Mouse (Mus musculus): ENCODE results near the gene Gm9970. TPM values are rescaled to one million over a fixed set of nuclear protein-coding genes. Genes with fewer than 3 reads are reported as not detected.

The Gm9970 gene
- polyA plus RNA-seq, 1 experiment from 2014 or later: 0.40 TPM

DNA sequence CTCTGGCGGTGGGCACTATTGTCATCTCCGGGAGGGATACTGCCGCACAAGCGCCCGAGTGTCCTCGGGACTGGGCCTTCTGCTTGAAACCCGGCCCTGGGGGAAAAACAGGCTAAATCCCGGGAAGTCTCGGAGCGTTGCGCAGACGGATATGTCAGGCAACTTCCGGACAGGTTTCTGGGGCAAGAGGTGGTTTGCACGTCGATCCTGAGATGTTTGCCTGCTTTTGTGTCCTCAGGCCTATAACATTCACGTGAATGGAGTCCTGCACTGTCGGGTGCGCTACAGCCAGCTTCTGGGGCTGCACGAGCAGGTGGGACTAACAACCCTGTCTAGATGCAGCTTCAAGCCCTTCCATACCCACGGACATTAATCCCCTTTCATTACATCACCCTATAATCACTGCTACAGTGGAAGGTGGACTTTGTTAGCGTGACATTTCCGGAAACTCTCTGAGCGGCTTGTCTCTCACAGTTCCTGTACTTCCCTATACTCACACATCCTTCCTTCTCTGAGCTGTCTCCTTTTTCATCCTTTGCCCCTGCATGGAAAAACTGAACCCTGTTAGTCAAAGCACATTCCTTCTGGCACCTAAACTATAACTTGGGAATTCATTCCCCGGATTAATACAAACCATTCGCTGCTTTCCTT, 47.3 kb downstream of the Gm9970 start:
- H3K9ac ChIP-seq: peak overlapping the region; percentile 86
- H3K4me2 ChIP-seq: peak overlapping the region; percentile 63
- peak overlapping the region; percentile 90 for H3K27ac ChIP-seq
- 10% methylated on average over 25 of the region's 25 CpGs for WGBS
- no peaks in the 10 kb centered on the region for H3K9me3 ChIP-seq
- H3K4me3 ChIP-seq: peak overlapping the region; percentile 90
- H3K27me3 ChIP-seq: no peaks in the 10 kb centered on the region
- ATAC-seq (ENCODE audit: borderline replicate concordance, extremely low read depth, low FRiP score, low TSS enrichment): 0 out of 2 replicates have a peak, but pooled peaks have one; percentile 1
- peaks cover 19% of the 10 kb centered on the region for H3K4me1 ChIP-seq
- peaks cover 67% of the 10 kb centered on the region for H3K36me3 ChIP-seq

DNA sequence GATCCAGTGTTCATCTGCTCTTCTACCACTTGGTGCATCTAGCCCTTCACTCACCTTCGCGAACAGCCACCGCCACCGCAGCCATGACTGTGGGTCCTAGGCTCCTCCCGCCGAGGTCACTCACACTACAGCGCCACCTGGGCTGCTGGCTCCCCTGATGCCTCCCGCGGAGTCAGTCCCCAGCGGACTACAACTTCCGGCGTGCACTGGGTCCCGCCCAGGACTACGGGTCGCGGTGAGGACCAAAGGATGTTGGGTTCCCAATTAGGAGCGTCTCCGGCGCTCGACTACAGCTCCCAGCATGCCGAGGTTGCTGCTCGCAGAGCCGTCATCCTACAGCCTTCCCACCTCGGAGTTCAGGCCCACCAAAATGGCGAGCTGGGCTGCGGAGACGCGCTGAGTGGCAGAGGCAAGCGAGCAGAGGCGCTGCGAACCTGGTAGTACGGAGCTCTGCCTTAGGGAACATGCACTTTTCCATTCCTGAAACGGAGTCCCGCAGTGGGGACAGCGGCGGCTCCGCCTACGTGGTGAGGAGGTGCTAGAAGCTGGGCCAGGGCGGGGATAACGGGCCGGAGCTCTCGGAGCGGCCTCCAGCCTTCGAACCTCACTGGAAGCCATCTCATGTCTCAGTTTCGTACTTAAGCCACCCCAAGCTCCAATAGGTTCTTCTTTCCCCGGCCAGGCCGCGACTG, 47.9 kb downstream of the Gm9970 start, which contains the start of the genes Snx17 and Eif2b4:
TSS of gene Snx17 (plus strand) at position 289 of the 692 bp plus-strand sequence.
TSS of gene Eif2b4 (minus strand) at position 492 of the 692 bp plus-strand sequence.
- Histone ChIP-seq H3K36me3 (peaks cover 67% of the 10 kb centered on the region), H3K9me3 (no peaks in the 10 kb centered on the region), H3K4me3 (peak within 1 kb of the TSS; percentile 90), H3K4me2 (peak within 1 kb of the TSS; percentile 63), H3K4me1 (peaks cover 19% of the 10 kb centered on the region), H3K27ac (peak within 1 kb of the TSS; percentile 90), H3K9ac (peak within 1 kb of the TSS; percentile 86), H3K27me3 (no peaks in the 10 kb centered on the region)
- under 1% methylated on average over 48 of the region's 48 CpGs for WGBS
- ATAC-seq (ENCODE audit: borderline replicate concordance, extremely low read depth, low FRiP score, low TSS enrichment): peak; percentile 98

DNA sequence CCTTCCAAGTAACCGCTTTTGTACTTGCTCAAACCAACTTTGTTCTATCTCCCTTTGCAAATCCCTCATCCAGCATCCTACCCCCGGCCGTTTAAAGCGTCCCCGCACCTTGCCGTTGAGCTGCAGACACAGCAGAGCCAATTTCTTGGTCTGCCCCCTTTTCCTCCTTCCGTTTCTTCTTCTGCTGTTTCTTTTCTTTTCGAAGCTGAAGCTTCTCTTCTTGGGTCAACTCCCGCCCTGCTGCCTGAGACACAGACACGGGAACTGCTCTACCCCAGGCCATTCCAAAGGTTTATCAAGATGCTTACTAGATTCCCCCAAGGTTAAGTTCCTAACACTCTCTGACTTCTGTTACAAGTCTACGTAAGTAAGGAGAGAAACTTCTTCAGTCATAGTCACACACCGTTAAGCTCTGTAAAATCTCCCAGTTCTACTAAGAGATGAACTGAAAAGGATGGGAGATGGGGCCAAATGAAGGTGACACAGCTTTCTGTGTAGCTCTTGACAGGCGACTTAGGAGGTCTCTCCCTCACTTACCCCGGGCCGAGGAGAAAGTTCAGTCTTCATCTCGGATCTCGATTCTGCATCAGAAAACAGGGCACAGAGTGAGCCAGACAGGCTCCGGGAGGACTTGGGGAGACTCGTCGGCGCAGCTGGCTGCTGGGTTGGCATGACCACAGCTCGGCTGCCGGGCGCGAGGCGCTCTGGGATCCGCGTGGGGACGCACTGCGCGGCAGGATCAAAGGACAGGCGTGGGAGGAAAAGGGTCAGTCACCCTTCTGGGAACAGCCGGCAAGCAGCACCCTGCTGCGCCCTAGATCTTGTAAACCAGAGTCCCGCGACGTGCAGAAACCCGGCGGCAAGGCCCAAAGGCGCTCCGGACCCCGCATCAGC, 48.7 kb downstream of the Gm9970 start:
- H3K36me3 ChIP-seq: peaks cover 67% of the 10 kb centered on the region
- peak overlapping the region; percentile 90 for H3K4me3 ChIP-seq
- peak; percentile 59; the same call in 1 of the 2 replicates for ATAC-seq (ENCODE audit: borderline replicate concordance, extremely low read depth, low FRiP score, low TSS enrichment)
- H3K9me3 ChIP-seq: no peaks in the 10 kb centered on the region
- H3K9ac ChIP-seq: peak overlapping the region; percentile 80
- peaks cover 19% of the 10 kb centered on the region for H3K4me1 ChIP-seq
- H3K4me2 ChIP-seq: peak overlapping the region; percentile 63
- H3K27ac ChIP-seq: peak overlapping the region; percentile 90
- WGBS: 11% methylated on average over 41 of the region's 42 CpGs
- H3K27me3 ChIP-seq: no peaks in the 10 kb centered on the region

Other genes starting within 250 kb of the Gm9970 start
- 149 and 154 TPM in 2 replicates for gene Atraid, start 192.9 kb downstream of the Gm9970 start, polyA plus RNA-seq (2015; fragmentation: Nextera tagmentation; extraction: Ambion mirVana)
- 7.8 and 8.1 TPM in 2 replicates for gene Slc5a6, start 192.3 kb downstream of the Gm9970 start, polyA plus RNA-seq (2015; fragmentation: Nextera tagmentation; extraction: Ambion mirVana)
- gene Cad, start 186.5 kb downstream of the Gm9970 start, polyA plus RNA-seq (2015; fragmentation: Nextera tagmentation; extraction: Ambion mirVana): 27.5 and 29.6 TPM in 2 replicates
- not detected in 2 replicates for gene Dnajc5g, start 134.9 kb downstream of the Gm9970 start, polyA plus RNA-seq (2015; fragmentation: Nextera tagmentation; extraction: Ambion mirVana)
- gene Slc30a3, start 133.0 kb downstream of the Gm9970 start, polyA plus RNA-seq (2015; fragmentation: Nextera tagmentation; extraction: Ambion mirVana): 0.25 and 0.29 TPM in 2 replicates
- gene Trim54, start 124.5 kb downstream of the Gm9970 start, polyA plus RNA-seq (2015; fragmentation: Nextera tagmentation; extraction: Ambion mirVana): 0.36 and 0.70 TPM in 2 replicates
- not detected in 2 replicates for gene Ucn, start 102.4 kb downstream of the Gm9970 start, polyA plus RNA-seq (2015; fragmentation: Nextera tagmentation; extraction: Ambion mirVana)
- 51.3 and 60.6 TPM in 2 replicates for gene Mpv17, start 87.0 kb downstream of the Gm9970 start, polyA plus RNA-seq (2015; fragmentation: Nextera tagmentation; extraction: Ambion mirVana)
- 1.1 and 1.4 TPM in 2 replicates for gene Gm29609, start 61.3 kb downstream of the Gm9970 start, polyA plus RNA-seq (2015; fragmentation: Nextera tagmentation; extraction: Ambion mirVana)
- 68.4 and 69.3 TPM in 2 replicates for gene Gtf3c2, start 61.1 kb downstream of the Gm9970 start, polyA plus RNA-seq (2015; fragmentation: Nextera tagmentation; extraction: Ambion mirVana)
- 146 and 147 TPM in 2 replicates for gene Snx17, start 48.0 kb downstream of the Gm9970 start, polyA plus RNA-seq (2015; fragmentation: Nextera tagmentation; extraction: Ambion mirVana)
- gene Eif2b4, start 47.8 kb downstream of the Gm9970 start, polyA plus RNA-seq (2015; fragmentation: Nextera tagmentation; extraction: Ambion mirVana): 61.2 and 64.3 TPM in 2 replicates
- 8.8 and 9.5 TPM in 2 replicates for gene Zfp513, start 38.9 kb downstream of the Gm9970 start, polyA plus RNA-seq (2015; fragmentation: Nextera tagmentation; extraction: Ambion mirVana)
- gene Ppm1g, start 20.5 kb downstream of the Gm9970 start, polyA plus RNA-seq (2015; fragmentation: Nextera tagmentation; extraction: Ambion mirVana): 141 and 144 TPM in 2 replicates
- gene Nrbp1, start 368 bp downstream of the Gm9970 start, polyA plus RNA-seq (2015; fragmentation: Nextera tagmentation; extraction: Ambion mirVana): 155 and 167 TPM in 2 replicates
- gene Krtcap3, start 10.5 kb upstream of the Gm9970 start, polyA plus RNA-seq (2015; fragmentation: Nextera tagmentation; extraction: Ambion mirVana): 36.4 and 37.9 TPM in 2 replicates
- gene Ift172, start 49.9 kb upstream of the Gm9970 start, polyA plus RNA-seq (2015; fragmentation: Nextera tagmentation; extraction: Ambion mirVana): 33.8 and 37.2 TPM in 2 replicates
- 51.5 and 54.8 TPM in 2 replicates for gene Fndc4, start 54.8 kb upstream of the Gm9970 start, polyA plus RNA-seq (2015; fragmentation: Nextera tagmentation; extraction: Ambion mirVana)
- 0.07 and 0.16 TPM in 2 replicates for gene Gckr, start 56.2 kb upstream of the Gm9970 start, polyA plus RNA-seq (2015; fragmentation: Nextera tagmentation; extraction: Ambion mirVana)
- 48.2 and 55.3 TPM in 2 replicates for gene Zfp512, start 211.2 kb upstream of the Gm9970 start, polyA plus RNA-seq (2015; fragmentation: Nextera tagmentation; extraction: Ambion mirVana)
- gene 4930548H24Rik, start 244.5 kb upstream of the Gm9970 start, polyA plus RNA-seq (2015; fragmentation: Nextera tagmentation; extraction: Ambion mirVana): not detected in 2 replicates